Mouse (Mus musculus): ENCODE measurements at regions not wholly inside any gene's neighbourhood (a gene's known extent, or its start where the extent isn't known, plus 50 kb on each side); places are given as distances from the start of the nearest gene placed in this dataset.
A peak's percentile ranks its signal among the peaks of the same experiment; 100 is the strongest.

DNA sequence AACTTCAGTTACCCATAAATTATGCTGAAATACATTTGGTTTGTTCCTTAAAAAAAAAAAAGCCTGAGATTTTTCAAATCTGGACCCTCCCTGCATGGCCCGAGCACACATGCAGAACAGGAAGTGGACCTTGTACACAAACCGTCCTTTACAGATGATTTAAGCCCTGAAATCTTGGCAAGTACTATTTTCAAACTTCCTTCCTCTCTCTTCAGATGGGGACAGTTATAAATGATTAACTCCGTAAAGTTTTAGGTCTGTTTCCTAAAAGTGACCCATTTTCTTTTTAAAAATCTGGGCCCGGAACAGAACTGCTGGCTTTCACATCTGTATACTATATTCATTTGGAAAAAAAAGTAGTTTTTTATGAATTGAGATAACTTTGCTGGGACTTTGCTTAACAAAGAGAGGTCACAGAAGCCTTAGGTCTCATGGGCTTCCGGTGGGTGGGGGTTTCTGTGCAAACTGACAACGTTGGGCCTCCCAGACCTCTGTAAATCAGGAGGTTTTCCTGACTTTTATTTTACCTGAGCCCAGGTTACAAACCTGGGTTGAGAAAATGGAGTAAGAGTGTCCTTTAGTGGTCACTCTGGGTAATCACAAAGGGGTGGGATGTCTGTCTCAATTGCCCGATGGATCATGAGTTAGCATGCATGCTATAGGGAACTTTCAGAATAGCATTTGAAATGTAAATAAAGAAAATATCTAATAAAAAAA is 368.4 kb downstream of the Ankrd50 start:
- 39% methylated on average over 7 of the region's 7 CpGs for WGBS
- Histone ChIP-seq H3K9ac (no peak overlapping the region), H3K9me3 (replicated peaks) (no peaks in the 10 kb centered on the region), H3K4me1 (no peaks in the 10 kb centered on the region), H3K27me3 (no peaks in the 10 kb centered on the region), H3K4me2 (replicated peaks) (no peak overlapping the region), H3K4me3 (replicated peaks) (no peak overlapping the region), H3K36me3 (no peaks in the 10 kb centered on the region), H3K27ac (replicated peaks) (no peak overlapping the region; the same call in 1 of the 2 replicates)
- ATAC-seq (ENCODE audit: insufficient number of reproducible peaks, low FRiP score, low TSS enrichment, low read depth), result no peak

DNA sequence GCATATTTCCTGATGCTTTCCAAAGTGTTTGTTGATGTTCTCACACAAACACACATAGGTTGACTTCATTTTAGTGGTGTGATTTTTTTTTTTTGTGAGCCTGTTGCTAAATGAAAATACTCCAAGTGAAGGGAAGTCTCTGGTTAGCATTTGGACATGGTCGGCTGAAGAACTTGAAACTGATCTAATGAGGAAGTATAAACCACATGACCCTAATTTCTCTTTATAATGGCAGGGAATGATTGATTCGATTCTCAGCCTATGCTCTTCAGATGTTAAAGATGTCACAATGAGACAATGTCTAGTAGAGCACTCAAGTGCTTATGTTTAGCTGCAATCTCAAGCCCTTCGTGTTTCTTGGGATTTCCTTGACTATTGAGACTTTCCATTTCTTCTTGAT is 372.1 kb downstream of the Ankrd50 start:
- Histone ChIP-seq H3K4me3 (replicated peaks) (no peak overlapping the region), H3K27me3 (no peaks in the 10 kb centered on the region), H3K4me1 (no peaks in the 10 kb centered on the region), H3K4me2 (replicated peaks) (no peak overlapping the region), H3K9ac (no peak overlapping the region), H3K36me3 (no peaks in the 10 kb centered on the region), H3K27ac (replicated peaks) (no peak overlapping the region), H3K9me3 (replicated peaks) (no peaks in the 10 kb centered on the region)
- WGBS, result 78% methylated on average over 3 of the region's 3 CpGs
- ATAC-seq (ENCODE audit: insufficient number of reproducible peaks, low FRiP score, low TSS enrichment, low read depth), result no peak

DNA sequence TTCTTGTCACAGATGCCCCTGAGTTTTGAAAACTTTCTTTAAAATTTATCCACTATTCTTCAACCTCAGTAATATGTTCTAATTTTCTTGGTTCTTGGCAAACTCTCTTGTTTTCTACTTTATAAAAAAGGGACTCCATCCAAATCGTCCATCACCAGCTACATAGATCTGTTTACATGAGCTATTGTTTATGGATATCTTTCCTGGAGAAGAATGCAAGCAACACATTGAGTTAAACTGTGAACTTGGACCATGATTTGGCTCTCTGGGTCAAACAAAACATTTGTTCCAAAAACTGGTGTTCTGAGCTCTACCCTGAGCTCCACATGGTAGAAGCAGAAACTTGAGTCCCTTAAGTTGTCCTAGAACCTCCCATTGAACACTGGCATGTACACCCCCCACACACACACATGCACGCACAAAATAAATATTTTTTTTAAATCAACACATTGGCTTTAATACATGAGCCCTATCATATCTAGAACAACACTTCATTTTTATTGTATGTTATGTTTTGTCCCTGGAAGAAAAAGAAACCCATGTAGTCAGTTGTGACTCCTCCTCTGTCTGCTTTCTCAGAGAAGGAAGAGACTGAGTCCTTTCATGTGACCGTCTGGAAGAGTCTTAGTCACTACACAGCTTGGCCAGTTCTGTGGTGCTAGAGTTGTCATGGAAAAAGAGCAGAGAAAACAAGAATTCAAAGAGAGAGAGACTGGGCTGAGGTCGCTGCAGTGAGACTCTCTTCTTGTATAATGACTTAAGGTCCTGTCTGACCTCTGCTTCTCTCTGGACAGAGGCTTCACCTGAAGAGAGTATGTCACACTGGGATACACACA is 379.4 kb downstream of the Ankrd50 start:
- ATAC-seq (ENCODE audit: insufficient number of reproducible peaks, low FRiP score, low TSS enrichment, low read depth), result no peak

DNA sequence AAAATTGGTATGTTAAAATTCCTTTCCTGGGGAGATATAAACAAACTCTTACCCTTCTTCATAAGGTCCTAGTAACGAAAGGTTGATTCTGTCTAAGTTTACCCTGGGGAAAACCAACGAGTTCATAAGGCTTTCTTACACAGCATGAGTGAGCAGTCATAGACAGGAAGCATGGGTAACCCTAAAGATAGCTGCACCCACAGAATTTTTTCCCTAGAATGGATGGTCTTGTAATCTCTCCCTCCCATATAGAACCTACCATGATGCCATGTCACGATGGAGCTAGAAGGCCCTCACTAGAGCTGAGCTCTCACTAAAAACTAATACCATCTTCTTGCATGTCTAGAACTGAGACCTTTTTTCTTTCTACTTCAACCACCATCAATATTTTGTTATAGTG is 380.1 kb upstream of the Gm5148 start:
- H3K9ac ChIP-seq, result no peak overlapping the region
- no peak for ATAC-seq (ENCODE audit: insufficient number of reproducible peaks, low FRiP score, low TSS enrichment, low read depth)
- no peaks in the 10 kb centered on the region for H3K9me3 ChIP-seq (replicated peaks)
- H3K36me3 ChIP-seq, result no peaks in the 10 kb centered on the region
- H3K27ac ChIP-seq (replicated peaks), result no peak overlapping the region
- 80% methylated on average over 3 of the region's 3 CpGs for WGBS
- no peak overlapping the region for H3K4me2 ChIP-seq (replicated peaks)
- no peaks in the 10 kb centered on the region for H3K27me3 ChIP-seq
- no peak overlapping the region for H3K4me3 ChIP-seq (replicated peaks)
- H3K4me1 ChIP-seq, result no peaks in the 10 kb centered on the region

More for the DNA sequence above, 379.4 kb downstream of the Ankrd50 start:
- Histone ChIP-seq H3K27me3 (no peaks in the 10 kb centered on the region), H3K4me2 (replicated peaks) (no peak overlapping the region), H3K9ac (no peak overlapping the region), H3K9me3 (replicated peaks) (no peaks in the 10 kb centered on the region), H3K36me3 (no peaks in the 10 kb centered on the region), H3K27ac (replicated peaks) (no peak overlapping the region), H3K4me3 (replicated peaks) (no peak overlapping the region), H3K4me1 (no peaks in the 10 kb centered on the region)
- 82% methylated on average over 4 of the region's 4 CpGs for WGBS

GRCm38 (mm10) chr3:38102985-38103384 is 378.7 kb upstream of the Gm5148 start:
- 73% methylated on average over 1 of the region's 1 CpGs for WGBS
- Histone ChIP-seq H3K9ac (no peak overlapping the region), H3K4me2 (replicated peaks) (no peak overlapping the region), H3K9me3 (replicated peaks) (no peaks in the 10 kb centered on the region), H3K4me3 (replicated peaks) (no peak overlapping the region), H3K27me3 (no peaks in the 10 kb centered on the region), H3K4me1 (no peaks in the 10 kb centered on the region), H3K36me3 (no peaks in the 10 kb centered on the region), H3K27ac (replicated peaks) (no peak overlapping the region)
- no peak for ATAC-seq (ENCODE audit: insufficient number of reproducible peaks, low FRiP score, low TSS enrichment, low read depth)

- H3K4me3 ChIP-seq (replicated peaks), result no peak overlapping the region
- no peaks in the 10 kb centered on the region for H3K4me1 ChIP-seq
- H3K27ac ChIP-seq (replicated peaks), result no peak overlapping the region
- no peaks in the 10 kb centered on the region for H3K9me3 ChIP-seq (replicated peaks)
- H3K27me3 ChIP-seq, result no peaks in the 10 kb centered on the region
- no peak for ATAC-seq (ENCODE audit: insufficient number of reproducible peaks, low FRiP score, low TSS enrichment, low read depth)
- H3K36me3 ChIP-seq, result no peaks in the 10 kb centered on the region
- H3K4me2 ChIP-seq (replicated peaks), result no peak overlapping the region
- no peak overlapping the region for H3K9ac ChIP-seq
- WGBS, result 84% methylated on average over 1 of the region's 1 CpGs
Measured at GRCm38 (mm10) chr3:38102181-38102580, 377.9 kb upstream of the Gm5148 start.

- H3K27ac ChIP-seq (replicated peaks), result no peak overlapping the region
- peak; percentile 24; the same call in 1 of the 2 replicates for ATAC-seq (ENCODE audit: insufficient number of reproducible peaks, low FRiP score, low TSS enrichment, low read depth)
- H3K36me3 ChIP-seq, result no peaks in the 10 kb centered on the region
- no peak overlapping the region for H3K9ac ChIP-seq
- H3K4me3 ChIP-seq (replicated peaks), result no peak overlapping the region
- H3K4me1 ChIP-seq, result no peaks in the 10 kb centered on the region
- no peak overlapping the region for H3K4me2 ChIP-seq (replicated peaks)
- H3K27me3 ChIP-seq, result no peaks in the 10 kb centered on the region
- H3K9me3 ChIP-seq (replicated peaks), result no peaks in the 10 kb centered on the region
- whole genome bisulfite sequencing, result 45% methylated on average over 7 of the region's 7 CpGs
Measured at GRCm38 (mm10) chr3:38094370-38094979, 370.2 kb upstream of the Gm5148 start.

GRCm38 (mm10) chr3:38084548-38084947 is 360.3 kb upstream of the Gm5148 start:
- WGBS, result 74% methylated on average over 6 of the region's 6 CpGs
- no peak for ATAC-seq (ENCODE audit: insufficient number of reproducible peaks, low FRiP score, low TSS enrichment, low read depth)

DNA sequence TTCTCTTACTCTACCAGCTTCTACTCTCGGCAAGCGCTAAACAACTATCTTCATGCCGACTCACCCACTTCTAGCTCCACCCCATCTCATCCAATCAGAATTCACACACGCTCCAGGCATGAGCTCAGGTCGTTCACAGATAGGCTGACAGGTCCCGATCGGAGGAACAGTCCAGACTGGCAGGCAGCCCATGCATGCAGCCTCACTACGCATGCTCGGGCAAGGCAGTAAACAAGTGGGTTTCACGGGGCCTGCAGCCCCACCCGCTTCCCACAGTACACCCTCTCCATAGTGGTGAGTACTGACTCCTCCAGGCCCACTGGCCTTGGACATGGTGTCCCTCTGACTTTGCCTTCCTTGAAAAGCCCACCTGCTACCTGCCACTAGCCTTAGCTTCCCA is 358.1 kb upstream of the Gm5148 start:
- H3K27ac ChIP-seq (replicated peaks), result no peak overlapping the region
- 80% methylated on average over 11 of the region's 11 CpGs for WGBS
- no peaks in the 10 kb centered on the region for H3K9me3 ChIP-seq (replicated peaks)
- H3K4me2 ChIP-seq (replicated peaks), result no peak overlapping the region
- no peaks in the 10 kb centered on the region for H3K4me1 ChIP-seq
- no peak overlapping the region for H3K4me3 ChIP-seq (replicated peaks)
- no peaks in the 10 kb centered on the region for H3K27me3 ChIP-seq
- H3K9ac ChIP-seq, result no peak overlapping the region
- no peaks in the 10 kb centered on the region for H3K36me3 ChIP-seq
- no peak for ATAC-seq (ENCODE audit: insufficient number of reproducible peaks, low FRiP score, low TSS enrichment, low read depth)

More at GRCm38 (mm10) chr3:38084548-38084947, 360.3 kb upstream of the Gm5148 start:
- H3K4me3 ChIP-seq (replicated peaks), result no peak overlapping the region
- H3K36me3 ChIP-seq, result no peaks in the 10 kb centered on the region
- no peak overlapping the region for H3K4me2 ChIP-seq (replicated peaks)
- H3K4me1 ChIP-seq, result no peaks in the 10 kb centered on the region
- H3K9ac ChIP-seq, result no peak overlapping the region
- H3K9me3 ChIP-seq (replicated peaks), result no peaks in the 10 kb centered on the region
- no peak overlapping the region for H3K27ac ChIP-seq (replicated peaks)
- no peaks in the 10 kb centered on the region for H3K27me3 ChIP-seq

- Histone ChIP-seq H3K9me3 (replicated peaks) (no peaks in the 10 kb centered on the region), H3K4me1 (no peaks in the 10 kb centered on the region), H3K36me3 (no peaks in the 10 kb centered on the region), H3K27me3 (no peaks in the 10 kb centered on the region), H3K27ac (replicated peaks) (no peak overlapping the region), H3K9ac (no peak overlapping the region), H3K4me3 (replicated peaks) (no peak overlapping the region), H3K4me2 (replicated peaks) (no peak overlapping the region)
- WGBS, result 34% methylated on average over 1 of the region's 1 CpGs
- peak; percentile 51; the same call in 1 of the 2 replicates for ATAC-seq (ENCODE audit: insufficient number of reproducible peaks, low FRiP score, low TSS enrichment, low read depth)
Measured at GRCm38 (mm10) chr3:38076835-38077234, 352.5 kb upstream of the Gm5148 start.

DNA sequence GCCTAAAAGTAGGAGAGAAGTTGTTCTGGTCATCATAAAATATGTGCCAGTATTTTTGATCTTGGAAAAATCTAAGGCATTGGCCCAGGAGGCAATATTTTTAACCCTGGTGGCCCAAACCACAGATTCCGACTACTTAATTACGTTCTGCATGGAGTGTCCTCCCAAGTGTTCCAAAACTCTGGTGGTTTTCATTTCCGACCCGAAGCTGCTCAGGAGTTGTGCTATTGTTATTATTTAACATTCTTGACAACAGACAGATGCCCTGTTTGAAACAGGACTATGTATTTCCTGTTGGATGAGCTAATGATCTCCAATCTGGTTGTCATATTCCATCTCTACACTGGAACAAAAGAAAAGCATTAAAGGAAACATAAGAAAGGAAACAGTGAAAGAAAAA is 349.7 kb upstream of the Gm5148 start:
- 54% methylated on average over 4 of the region's 4 CpGs for whole genome bisulfite sequencing
- Histone ChIP-seq H3K4me2 (replicated peaks) (no peak overlapping the region), H3K27me3 (no peaks in the 10 kb centered on the region), H3K36me3 (no peaks in the 10 kb centered on the region), H3K4me1 (no peaks in the 10 kb centered on the region), H3K4me3 (replicated peaks) (no peak overlapping the region), H3K27ac (replicated peaks) (no peak overlapping the region), H3K9ac (no peak overlapping the region), H3K9me3 (replicated peaks) (no peaks in the 10 kb centered on the region)
- no peak for ATAC-seq (ENCODE audit: insufficient number of reproducible peaks, low FRiP score, low TSS enrichment, low read depth)
